Mouse (Mus musculus) bone marrow macrophage, adult 2 months (primary cell): Measurements from ENCODE around the gene Ston2.

Experiments used
- CTCF ChIP-seq: IDR thresholded peaks from 2 replicates; pipeline ENCODE4 v1.5.1; 2012; ENCODE audit warnings: low read depth, mild to moderate bottlenecking, low read length, moderate library complexity
- POLR2A ChIP-seq: IDR thresholded peaks from 2 replicates; pipeline ENCODE4 v1.6.1; 2012; ENCODE audit warnings: mild to moderate bottlenecking, low read depth, low read length, borderline replicate concordance

DNA sequence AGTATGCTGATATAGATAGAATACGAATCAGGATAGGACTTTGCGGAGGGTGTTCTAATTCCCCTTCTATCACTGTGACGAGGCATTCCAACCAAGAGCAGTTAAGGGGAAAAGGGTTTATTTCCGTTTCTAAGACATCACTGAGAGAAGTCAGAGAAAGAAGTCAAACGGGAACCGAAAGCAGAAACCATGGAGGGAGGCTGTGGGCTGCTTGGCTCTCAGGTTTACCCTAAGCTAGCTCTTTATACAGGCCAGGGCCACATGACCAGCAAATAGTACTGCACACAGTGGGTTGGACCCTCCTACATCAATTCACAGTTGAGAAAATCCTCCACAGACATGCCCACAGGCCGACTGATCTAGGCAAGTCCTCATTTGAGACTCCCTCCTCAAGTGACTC lies 69.1 kb downstream of the Ston2 start:
- TF ChIP-seq POLR2A (no peak), CTCF (no peak)
